Mouse (Mus musculus): Measurements from ENCODE around the gene Insyn1. TPM values are rescaled to one million over a fixed set of nuclear protein-coding genes. Genes with fewer than 3 reads are reported as not detected.

Insyn1 gene
- total and polyA plus RNA-seq, 2 experiments from 2014 or later = 7.2 to 131 TPM

DNA sequence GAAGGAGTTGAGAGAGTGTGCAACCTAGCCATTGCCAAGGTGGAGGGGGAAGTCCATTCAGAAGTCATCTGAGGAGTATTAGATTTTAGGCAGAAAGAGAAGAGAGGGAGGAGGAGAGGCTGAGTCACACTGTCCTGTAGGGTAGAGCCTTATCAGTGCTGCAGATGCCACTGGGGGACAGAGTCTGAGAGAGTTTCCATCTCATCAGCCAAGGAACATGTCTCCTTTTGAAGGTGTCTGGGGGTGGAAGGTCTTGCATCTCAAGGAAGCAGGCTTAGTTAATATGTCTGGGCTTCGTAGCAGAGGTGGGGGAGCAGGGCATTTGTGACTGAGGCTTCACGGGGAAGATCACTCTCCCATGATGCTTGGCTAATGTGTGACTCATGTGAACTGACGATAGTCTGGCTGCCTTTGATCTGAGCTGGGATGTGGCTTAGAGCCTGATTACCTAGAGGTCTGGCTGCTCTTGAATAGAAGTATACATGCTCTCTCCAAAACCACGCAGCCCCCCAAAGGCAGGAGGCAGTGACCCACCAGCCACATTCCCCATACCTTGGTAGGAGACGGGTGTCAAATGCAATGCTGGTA, 34.5 kb upstream of the Insyn1 start:
- no peak overlapping the region for H3K27ac ChIP-seq (ENCODE audit: low read depth, low read length)
- no peak overlapping the region for H3K9ac ChIP-seq (replicated peaks; ENCODE audit: low read length, poor library complexity, severe bottlenecking)
- no peaks in the 10 kb centered on the region for H3K27me3 ChIP-seq (ENCODE audit: insufficient read depth, low read length)
- no peak overlapping the region for H3K4me2 ChIP-seq (ENCODE audit: low read depth, low read length, poor library complexity, severe bottlenecking)
- TF ChIP-seq CTCF (IDR thresholded peaks at IDR 0.05) = no peak
- no peaks in the 10 kb centered on the region for H3K36me3 ChIP-seq (ENCODE audit: insufficient read depth, low read length)
- no peaks in the 10 kb centered on the region for H3K9me3 ChIP-seq (ENCODE audit: low read length)
- no peak overlapping the region for H3K4me3 ChIP-seq (ENCODE audit: low read depth, low read length)
- WGBS = 83% methylated on average over 5 of the region's 5 CpGs
- H3K4me1 ChIP-seq (ENCODE audit: insufficient read depth, low read length) = peaks cover 10% of the 10 kb centered on the region; the same call in 1 of the 2 replicates
- ATAC-seq (ENCODE audit: low FRiP score) = no peak
- DNase-seq (ENCODE audit: low spot score) = no peak

DNA sequence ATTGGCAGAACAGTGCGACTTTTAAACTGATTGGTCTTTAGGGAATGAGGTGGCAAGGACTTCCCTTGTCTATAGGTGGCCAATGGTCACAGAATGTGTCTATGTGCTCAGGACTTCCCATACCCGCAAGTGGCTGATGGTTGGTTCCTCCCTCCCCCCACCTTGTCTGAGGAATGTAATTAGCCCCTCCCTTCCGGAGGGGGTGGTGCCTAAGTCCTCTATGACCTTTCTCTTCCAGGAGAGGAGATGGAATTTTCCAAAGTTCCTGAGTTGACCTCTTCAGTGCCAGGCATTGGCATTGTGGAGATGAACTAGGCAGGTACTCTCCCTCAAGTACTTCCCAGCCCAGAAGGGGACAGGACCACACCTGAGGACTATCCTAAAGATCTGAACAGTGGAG, 33.5 kb upstream of the Insyn1 start:
- Histone ChIP-seq H3K27me3 (ENCODE audit: insufficient read depth, low read length) (no peaks in the 10 kb centered on the region), H3K4me3 (ENCODE audit: low read depth, low read length) (no peak overlapping the region), H3K27ac (ENCODE audit: low read depth, low read length) (no peak overlapping the region), H3K36me3 (ENCODE audit: insufficient read depth, low read length) (no peaks in the 10 kb centered on the region), H3K4me1 (ENCODE audit: insufficient read depth, low read length) (peaks cover 10% of the 10 kb centered on the region; the same call in 1 of the 2 replicates), H3K4me2 (ENCODE audit: low read depth, low read length, poor library complexity, severe bottlenecking) (no peak overlapping the region), H3K9me3 (ENCODE audit: low read length) (no peaks in the 10 kb centered on the region), H3K9ac (replicated peaks; ENCODE audit: low read length, poor library complexity, severe bottlenecking) (no peak overlapping the region)
- TF ChIP-seq CTCF (IDR thresholded peaks at IDR 0.05) = no peak
- WGBS = 52% methylated on average over 3 of the region's 3 CpGs
- DNase-seq (ENCODE audit: low spot score) (no peak), ATAC-seq (ENCODE audit: low FRiP score) (no peak)

DNA sequence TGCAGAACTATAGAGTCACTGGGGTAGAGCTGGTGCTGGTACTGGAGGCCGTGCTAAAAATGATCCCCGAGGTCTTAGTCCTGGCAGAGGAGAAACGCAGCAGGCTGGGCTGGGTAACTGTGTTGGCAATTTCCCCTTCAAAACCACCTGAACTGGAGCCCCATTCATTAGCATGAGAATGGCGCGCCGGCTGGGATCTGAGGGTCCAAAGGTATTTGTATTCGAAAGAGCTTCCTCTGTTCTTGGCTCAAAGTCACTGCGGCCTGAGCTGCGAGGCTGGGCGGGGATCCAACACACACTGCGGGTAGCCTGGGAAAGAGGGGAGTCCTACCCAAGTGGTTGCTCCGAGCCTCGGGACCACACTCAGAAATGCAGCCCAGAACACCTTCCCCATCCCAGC, 32.6 kb upstream of the Insyn1 start:
- Histone ChIP-seq H3K9ac (replicated peaks; ENCODE audit: low read length, poor library complexity, severe bottlenecking) (no peak overlapping the region), H3K4me1 (ENCODE audit: insufficient read depth, low read length) (peaks cover 10% of the 10 kb centered on the region; the same call in 1 of the 2 replicates), H3K4me3 (ENCODE audit: low read depth, low read length) (no peak overlapping the region), H3K27me3 (ENCODE audit: insufficient read depth, low read length) (no peaks in the 10 kb centered on the region), H3K27ac (ENCODE audit: low read depth, low read length) (no peak overlapping the region), H3K4me2 (ENCODE audit: low read depth, low read length, poor library complexity, severe bottlenecking) (no peak overlapping the region), H3K9me3 (ENCODE audit: low read length) (no peaks in the 10 kb centered on the region), H3K36me3 (ENCODE audit: insufficient read depth, low read length) (no peaks in the 10 kb centered on the region)
- ATAC-seq (ENCODE audit: low FRiP score) (peak; percentile 31; the same call in 1 of the 2 replicates), DNase-seq (ENCODE audit: low spot score) (peak; percentile 82)
- WGBS = 7% methylated on average over 13 of the region's 13 CpGs
- TF ChIP-seq CTCF (IDR thresholded peaks at IDR 0.05) = no peak

DNA sequence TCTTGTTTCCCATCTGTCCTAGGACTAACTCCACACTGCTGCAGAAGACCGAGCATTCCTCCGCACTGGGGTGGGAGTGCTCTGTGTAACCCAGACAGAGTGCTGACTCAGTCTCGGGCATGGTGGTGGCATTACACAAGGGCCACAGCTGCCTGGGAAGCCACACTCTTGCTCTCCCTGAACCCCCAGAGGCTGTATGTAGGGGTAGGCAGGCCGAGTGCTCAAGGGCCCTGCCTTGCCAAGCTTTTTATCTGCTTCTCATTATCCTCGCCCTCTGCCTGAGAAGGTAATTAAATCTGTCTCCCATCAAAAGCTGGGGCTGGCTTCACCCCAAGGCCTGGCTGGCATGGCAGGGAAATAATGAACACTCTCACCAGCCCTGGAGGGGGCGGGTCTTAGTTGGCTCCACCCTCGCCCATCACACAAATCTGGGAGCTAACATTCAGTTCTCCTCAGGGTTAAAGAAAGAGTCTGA, 30.9 kb upstream of the Insyn1 start:
- peak; percentile 69 for ATAC-seq (ENCODE audit: low FRiP score)
- 41% methylated on average over 7 of the region's 7 CpGs for WGBS
- Histone ChIP-seq H3K4me3 (ENCODE audit: low read depth, low read length) (no peak overlapping the region), H3K4me1 (ENCODE audit: insufficient read depth, low read length) (peaks cover 10% of the 10 kb centered on the region; the same call in 1 of the 2 replicates), H3K9me3 (ENCODE audit: low read length) (no peaks in the 10 kb centered on the region), H3K27ac (ENCODE audit: low read depth, low read length) (peak overlapping the region; percentile 18; the same call in 1 of the 2 replicates), H3K4me2 (ENCODE audit: low read depth, low read length, poor library complexity, severe bottlenecking) (no peak overlapping the region), H3K36me3 (ENCODE audit: insufficient read depth, low read length) (no peaks in the 10 kb centered on the region), H3K9ac (replicated peaks; ENCODE audit: low read length, poor library complexity, severe bottlenecking) (no peak overlapping the region), H3K27me3 (ENCODE audit: insufficient read depth, low read length) (no peaks in the 10 kb centered on the region)
- DNase-seq (ENCODE audit: low spot score) = peak; percentile 85
- TF ChIP-seq CTCF (IDR thresholded peaks at IDR 0.05) = no peak

DNA sequence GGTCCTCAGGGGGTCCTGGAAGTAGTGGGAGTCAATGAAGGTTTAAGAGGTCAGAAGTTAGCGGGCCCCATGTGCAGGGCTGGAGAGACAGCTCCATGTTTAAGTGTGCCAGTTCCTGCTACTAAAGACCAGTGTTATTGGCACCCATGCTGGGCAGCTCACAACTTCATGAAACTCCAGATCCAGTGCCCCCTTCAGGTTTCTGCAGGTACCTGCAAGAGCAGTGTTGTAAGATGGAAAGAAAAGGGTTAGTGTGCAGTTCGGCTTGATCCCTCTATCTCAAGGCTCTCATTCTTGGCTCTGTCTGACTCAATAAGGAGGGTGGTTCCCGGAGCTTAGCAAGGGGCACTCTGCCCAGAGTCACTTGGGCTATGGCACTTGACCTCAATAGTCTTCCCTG, 30.1 kb upstream of the Insyn1 start:
- no peak overlapping the region for H3K9ac ChIP-seq (replicated peaks; ENCODE audit: low read length, poor library complexity, severe bottlenecking)
- H3K36me3 ChIP-seq (ENCODE audit: insufficient read depth, low read length) = no peaks in the 10 kb centered on the region
- peak; percentile 53 for TF ChIP-seq CTCF (IDR thresholded peaks at IDR 0.05)
- H3K27ac ChIP-seq (ENCODE audit: low read depth, low read length) = no peak overlapping the region
- no peaks in the 10 kb centered on the region for H3K9me3 ChIP-seq (ENCODE audit: low read length)
- H3K4me2 ChIP-seq (ENCODE audit: low read depth, low read length, poor library complexity, severe bottlenecking) = no peak overlapping the region
- H3K4me3 ChIP-seq (ENCODE audit: low read depth, low read length) = no peak overlapping the region
- H3K4me1 ChIP-seq (ENCODE audit: insufficient read depth, low read length) = peaks cover 10% of the 10 kb centered on the region; the same call in 1 of the 2 replicates
- WGBS = 75% methylated on average over 3 of the region's 3 CpGs
- no peaks in the 10 kb centered on the region for H3K27me3 ChIP-seq (ENCODE audit: insufficient read depth, low read length)
- DNase-seq (ENCODE audit: low spot score) (peak; percentile 67), ATAC-seq (ENCODE audit: low FRiP score) (no peak)

DNA sequence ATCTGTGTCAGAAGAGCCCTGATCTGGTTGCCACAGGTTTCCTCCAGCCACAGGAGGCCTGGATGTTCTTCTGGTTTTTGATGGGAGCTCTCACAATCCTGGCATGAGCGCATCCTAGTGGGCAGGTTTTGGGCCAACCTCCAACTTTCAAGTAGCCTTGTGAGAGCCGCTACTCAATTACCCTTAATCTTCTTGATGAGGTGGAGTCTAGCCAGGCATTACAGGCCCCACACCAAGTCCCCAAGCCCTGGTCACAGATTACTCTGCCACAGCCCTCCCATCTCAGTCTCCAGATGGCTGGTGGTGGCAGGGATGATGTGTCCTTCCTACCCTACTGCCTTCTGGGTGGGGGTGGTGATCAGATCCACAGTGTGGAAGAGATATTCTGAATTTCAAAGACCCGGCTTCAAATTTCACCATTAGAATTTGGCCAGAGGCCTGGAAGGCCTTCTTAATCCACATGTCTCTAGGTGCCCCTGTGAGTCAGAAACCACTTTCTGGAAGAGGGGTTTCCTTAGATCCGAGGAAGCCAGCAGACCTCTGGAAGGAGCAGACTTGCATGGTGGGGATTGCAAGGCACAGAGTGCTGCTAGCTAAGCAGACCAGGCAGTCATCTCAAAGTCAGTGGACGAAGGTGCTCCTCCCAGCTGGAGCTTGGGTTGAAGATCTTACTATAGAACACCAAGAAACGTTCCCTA, 29.4 kb upstream of the Insyn1 start:
- DNase-seq (ENCODE audit: low spot score) (peak; percentile 73), ATAC-seq (ENCODE audit: low FRiP score) (no peak)
- Histone ChIP-seq H3K9me3 (ENCODE audit: low read length) (no peaks in the 10 kb centered on the region), H3K36me3 (ENCODE audit: insufficient read depth, low read length) (no peaks in the 10 kb centered on the region), H3K4me2 (ENCODE audit: low read depth, low read length, poor library complexity, severe bottlenecking) (no peak overlapping the region), H3K27ac (ENCODE audit: low read depth, low read length) (no peak overlapping the region), H3K9ac (replicated peaks; ENCODE audit: low read length, poor library complexity, severe bottlenecking) (no peak overlapping the region), H3K4me1 (ENCODE audit: insufficient read depth, low read length) (peaks cover 10% of the 10 kb centered on the region; the same call in 1 of the 2 replicates), H3K27me3 (ENCODE audit: insufficient read depth, low read length) (no peaks in the 10 kb centered on the region), H3K4me3 (ENCODE audit: low read depth, low read length) (no peak overlapping the region)
- TF ChIP-seq CTCF (IDR thresholded peaks at IDR 0.05) = no peak
- WGBS = 76% methylated on average over 6 of the region's 6 CpGs
